Mouse (Mus musculus) lung, embryonic 15.5 days (tissue): ENCODE measurements around the gene Hykk. TPM values are rescaled to one million over a fixed set of nuclear protein-coding genes. Genes with fewer than 3 reads are reported as not detected.

Experiments
- ATAC-seq: fragments of 200-750 bp; cut with Nextera tagmentation; 2 replicates; pipeline ENCODE4 v1.8.0; 2017; ENCODE audit warnings: moderate number of reproducible peaks, borderline replicate concordance; ENCODE audit not compliant: low FRiP score, low TSS enrichment; ENCODE audit errors: extremely low read depth
- H3K27ac ChIP-seq: fragments of 300-500 bp; sonication (generic); 2 replicates; pipeline ENCODE4 v1.5.1; 2015; ENCODE audit warnings: moderate library complexity, mild to moderate bottlenecking, inconsistent platforms
- H3K27me3 ChIP-seq: fragments of 300-500 bp; sonication (generic); 2 replicates; pipeline ENCODE4 v1.6.1; 2015; ENCODE audit warnings: inconsistent platforms
- H3K36me3 ChIP-seq: fragments of 300-500 bp; sonication (generic); 2 replicates; pipeline ENCODE4 v1.6.1; 2015; ENCODE audit warnings: inconsistent platforms
- H3K4me1 ChIP-seq: fragments of 300-500 bp; sonication (generic); 2 replicates; pipeline ENCODE4 v1.6.1; 2015; ENCODE audit warnings: inconsistent platforms
- H3K4me2 ChIP-seq: fragments of 300-500 bp; sonication (generic); 2 replicates; pipeline ENCODE4 v1.6.1; 2015; ENCODE audit warnings: inconsistent platforms, mild to moderate bottlenecking, moderate library complexity
- H3K4me3 ChIP-seq: fragments of 300-500 bp; sonication (generic); 2 replicates; pipeline ENCODE4 v1.5.1; 2015; ENCODE audit warnings: mild to moderate bottlenecking, inconsistent platforms
- H3K9ac ChIP-seq: fragments of 300-500 bp; sonication (generic); 2 replicates; pipeline ENCODE4 v1.6.1; 2015; ENCODE audit warnings: inconsistent platforms
- H3K9me3 ChIP-seq: fragments of 300-500 bp; sonication (generic); 2 replicates; pipeline ENCODE4 v1.6.1; 2016; ENCODE audit warnings: inconsistent platforms
- WGBS: fragments of 180-500 bp; shearing (Covaris S2); methylation state at CpG from one replicate; pipeline ENCODE4 v1.1.7; 2015; 5-methylcytosine and 5-hydroxymethylcytosine counted together
- polyA plus RNA-seq: library from polyadenylated mRNA; unstranded; fragments of >200 nt; fragmentation: Nextera tagmentation; extraction: Ambion mirVana; gene quantifications from 2 replicates; pipeline ENCODE4 v1.2.1, GENCODE M21; 2015

Hykk gene
- polyA plus RNA-seq, result 3.9 and 4.3 TPM in 2 replicates

GRCm38 (mm10) chr9:54917010-54917677 is at the start of gene Hykk:
Gene Hykk, plus strand, starts transcription at chr9:54917283.
- Histone ChIP-seq H3K27ac (peak within 1 kb of the TSS; percentile 55; the same call in 1 of the 2 replicates), H3K4me2 (peak within 1 kb of the TSS; percentile 90), H3K4me3 (peak within 1 kb of the TSS; percentile 66), H3K36me3 (0 out of 2 replicates have a peak, but pooled peaks cover 2% of the 10 kb centered on the region), H3K9ac (peak within 1 kb of the TSS; percentile 73), H3K4me1 (peaks cover 12% of the 10 kb centered on the region; the same call in 1 of the 2 replicates), H3K27me3 (no peaks in the 10 kb centered on the region), H3K9me3 (no peaks in the 10 kb centered on the region)
- under 1% methylated on average over 34 of the region's 34 CpGs for WGBS
- peak; percentile 99 for ATAC-seq

DNA sequence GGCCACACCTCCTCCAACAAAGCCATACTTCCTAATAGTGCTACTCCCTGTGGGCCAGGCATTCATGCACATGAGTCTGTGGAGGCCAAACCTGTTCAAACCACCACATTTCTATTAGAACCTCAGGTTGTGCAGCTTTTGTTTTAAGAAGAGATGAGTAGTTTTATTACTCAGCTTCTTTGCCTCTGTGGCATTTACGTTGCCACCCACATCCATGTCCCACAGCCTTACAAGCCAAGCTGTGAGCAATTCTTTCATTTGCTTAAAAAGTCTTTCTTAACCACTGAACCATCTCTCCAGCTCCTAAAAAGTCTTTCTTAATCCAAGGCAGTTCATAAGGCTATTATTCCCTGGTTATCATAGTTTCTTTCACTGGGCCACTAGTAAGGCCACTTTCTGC is 38.3 kb upstream of the Hykk start:
- Histone ChIP-seq H3K27me3 (no peaks in the 10 kb centered on the region), H3K36me3 (peaks cover 34% of the 10 kb centered on the region), H3K4me2 (no peak overlapping the region), H3K9me3 (no peaks in the 10 kb centered on the region), H3K27ac (no peak overlapping the region), H3K4me1 (no peaks in the 10 kb centered on the region), H3K4me3 (no peak overlapping the region), H3K9ac (no peak overlapping the region)
- WGBS, result 93% methylated on average over 1 of the region's 1 CpGs
- no peak for ATAC-seq

GRCm38 (mm10) chr9:54892111-54892510 is 25.0 kb upstream of the Hykk start:
- H3K9me3 ChIP-seq, result no peaks in the 10 kb centered on the region
- no peak overlapping the region for H3K4me2 ChIP-seq
- H3K9ac ChIP-seq, result no peak overlapping the region
- H3K36me3 ChIP-seq, result peaks cover 57% of the 10 kb centered on the region
- ATAC-seq, result no peak
- H3K27ac ChIP-seq, result no peak overlapping the region
- no peaks in the 10 kb centered on the region for H3K27me3 ChIP-seq
- no peaks in the 10 kb centered on the region for H3K4me1 ChIP-seq
- WGBS, result 74% methylated on average over 4 of the region's 4 CpGs
- H3K4me3 ChIP-seq, result no peak overlapping the region

- no peak for ATAC-seq
- Histone ChIP-seq H3K9me3 (no peaks in the 10 kb centered on the region), H3K4me1 (no peaks in the 10 kb centered on the region), H3K4me2 (no peak overlapping the region), H3K27ac (no peak overlapping the region), H3K27me3 (no peaks in the 10 kb centered on the region), H3K4me3 (no peak overlapping the region), H3K36me3 (peaks cover 64% of the 10 kb centered on the region), H3K9ac (no peak overlapping the region)
- WGBS, result 82% methylated on average over 3 of the region's 3 CpGs
Measured at GRCm38 (mm10) chr9:54897097-54897496, 20.0 kb upstream of the Hykk start.

DNA sequence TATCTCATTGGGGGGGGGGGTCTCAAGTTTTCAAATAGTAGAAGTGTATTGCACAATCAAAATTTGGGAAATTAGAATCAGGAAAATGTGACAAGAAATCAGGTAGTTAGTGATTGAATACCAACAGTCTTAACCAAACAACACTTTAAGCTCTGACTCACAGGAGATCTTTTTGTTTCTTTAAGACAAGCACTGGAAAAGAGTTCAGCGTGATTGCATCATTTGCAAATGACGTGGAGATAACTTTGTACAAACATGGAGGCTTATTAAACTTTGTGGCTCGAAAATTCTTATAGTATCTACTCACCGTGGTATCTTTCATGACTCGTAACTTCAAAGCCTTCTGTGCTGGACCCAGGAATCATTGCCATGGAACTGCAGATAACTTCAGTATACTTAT is 7.6 kb upstream of the Hykk start:
- Histone ChIP-seq H3K9ac (no peak overlapping the region), H3K4me2 (no peak overlapping the region), H3K27me3 (no peaks in the 10 kb centered on the region), H3K36me3 (peaks cover 47% of the 10 kb centered on the region), H3K27ac (no peak overlapping the region), H3K4me1 (no peaks in the 10 kb centered on the region), H3K4me3 (no peak overlapping the region), H3K9me3 (no peaks in the 10 kb centered on the region)
- no peak for ATAC-seq
- 66% methylated on average over 5 of the region's 5 CpGs for WGBS

GRCm38 (mm10) chr9:54915576-54915975 is 1.5 kb upstream of the Hykk start:
- Histone ChIP-seq H3K4me2 (no peak overlapping the region), H3K4me3 (no peak overlapping the region), H3K27me3 (no peaks in the 10 kb centered on the region), H3K9me3 (no peaks in the 10 kb centered on the region), H3K27ac (no peak overlapping the region), H3K36me3 (peaks cover 8% of the 10 kb centered on the region; the same call in 1 of the 2 replicates), H3K9ac (no peak overlapping the region), H3K4me1 (peaks cover 12% of the 10 kb centered on the region; the same call in 1 of the 2 replicates)
- no peak for ATAC-seq
- 58% methylated on average over 7 of the region's 7 CpGs for WGBS

DNA sequence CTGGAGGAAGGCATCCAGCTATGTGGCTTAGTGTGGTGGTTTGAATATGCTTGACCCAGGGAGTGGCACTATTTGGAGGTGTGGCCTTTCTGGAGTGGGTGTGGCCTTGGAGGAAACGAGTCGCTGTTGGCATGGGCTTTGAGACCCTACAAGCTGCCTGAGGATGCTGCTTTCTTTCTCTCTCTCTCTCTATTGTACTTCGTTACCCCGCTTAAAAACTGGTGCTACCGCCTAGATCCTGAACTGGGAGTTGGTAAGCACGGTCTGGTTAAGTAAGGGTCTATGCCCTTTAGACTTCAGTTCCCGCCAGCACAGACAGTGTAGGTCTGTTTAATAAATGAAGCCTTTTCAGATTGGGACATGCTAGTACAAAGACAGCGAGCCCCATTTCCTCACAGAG is 682 bp upstream of the Hykk start:
- Histone ChIP-seq H3K9me3 (no peaks in the 10 kb centered on the region), H3K36me3 (peaks cover 5% of the 10 kb centered on the region; the same call in 1 of the 2 replicates), H3K27ac (no peak overlapping the region), H3K4me2 (peak overlapping the region; percentile 90), H3K9ac (no peak overlapping the region), H3K4me1 (peaks cover 12% of the 10 kb centered on the region; the same call in 1 of the 2 replicates), H3K4me3 (peak overlapping the region; percentile 66), H3K27me3 (no peaks in the 10 kb centered on the region)
- no peak for ATAC-seq
- WGBS, result 74% methylated on average over 8 of the region's 8 CpGs

- 61% methylated on average over 2 of the region's 2 CpGs for WGBS
- no peak for ATAC-seq
- Histone ChIP-seq H3K4me3 (peak overlapping the region; percentile 66), H3K27ac (no peak overlapping the region), H3K4me2 (peak overlapping the region; percentile 90), H3K27me3 (no peaks in the 10 kb centered on the region), H3K4me1 (peaks cover 12% of the 10 kb centered on the region; the same call in 1 of the 2 replicates), H3K36me3 (0 out of 2 replicates have a peak, but pooled peaks cover 5% of the 10 kb centered on the region), H3K9me3 (no peaks in the 10 kb centered on the region), H3K9ac (0 out of 2 replicates have a peak overlapping the region, but pooled peaks have one; percentile 73)
Measured at GRCm38 (mm10) chr9:54918191-54918590, 1.1 kb downstream of the Hykk start.

DNA sequence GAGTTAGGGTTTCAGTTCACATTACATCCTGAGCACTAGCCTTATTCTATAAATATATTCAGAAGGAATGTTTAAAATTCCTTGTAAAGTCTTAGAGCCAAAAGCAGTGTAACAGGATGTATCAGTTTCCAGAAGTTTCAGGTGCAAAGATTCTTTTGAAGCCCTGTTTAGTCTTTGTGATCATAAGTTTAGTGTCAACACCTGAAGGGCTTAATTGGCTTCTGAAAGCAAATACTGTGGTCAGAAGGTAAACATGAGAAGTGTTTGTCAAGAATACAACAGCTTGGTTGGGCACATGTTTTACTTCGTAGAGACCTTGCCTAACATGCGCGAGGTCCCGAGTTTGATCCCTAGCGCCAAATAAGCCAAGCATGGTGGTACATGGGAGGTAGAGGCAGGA is 1.7 kb downstream of the Hykk start:
- Histone ChIP-seq H3K9ac (no peak overlapping the region), H3K36me3 (0 out of 2 replicates have a peak, but pooled peaks cover 5% of the 10 kb centered on the region), H3K27me3 (no peaks in the 10 kb centered on the region), H3K4me2 (no peak overlapping the region), H3K4me1 (peaks cover 12% of the 10 kb centered on the region; the same call in 1 of the 2 replicates), H3K27ac (no peak overlapping the region; the same call in 1 of the 2 replicates), H3K4me3 (no peak overlapping the region), H3K9me3 (no peaks in the 10 kb centered on the region)
- no peak for ATAC-seq
- 63% methylated on average over 5 of the region's 5 CpGs for WGBS

DNA sequence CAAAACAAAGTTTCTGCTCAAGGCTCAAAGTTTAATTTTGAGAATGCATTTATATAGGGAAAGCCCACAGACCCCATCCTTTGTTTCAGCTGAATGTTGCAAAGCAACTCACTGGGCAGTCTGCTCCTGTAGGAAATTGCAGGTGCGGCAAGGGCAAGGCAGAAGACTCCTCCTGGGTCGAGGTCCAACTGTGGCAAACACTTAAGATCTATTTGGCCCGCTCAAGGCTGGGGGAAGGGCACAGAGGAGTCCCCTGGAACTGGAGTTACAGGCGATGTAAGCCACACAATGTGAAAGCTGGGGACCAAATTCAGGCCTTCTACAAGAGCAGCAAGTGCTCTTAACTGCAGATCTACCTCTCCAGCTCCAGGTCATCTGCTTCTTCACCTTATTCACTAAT is 2.9 kb downstream of the Hykk start:
- H3K36me3 ChIP-seq, result 0 out of 2 replicates have a peak, but pooled peaks cover 5% of the 10 kb centered on the region
- H3K9me3 ChIP-seq, result no peaks in the 10 kb centered on the region
- no peak overlapping the region for H3K4me2 ChIP-seq
- H3K27me3 ChIP-seq, result no peaks in the 10 kb centered on the region
- H3K4me3 ChIP-seq, result no peak overlapping the region
- H3K9ac ChIP-seq, result no peak overlapping the region
- H3K4me1 ChIP-seq, result peaks cover 12% of the 10 kb centered on the region; the same call in 1 of the 2 replicates
- no peak overlapping the region for H3K27ac ChIP-seq
- 39% methylated on average over 4 of the region's 4 CpGs for WGBS
- no peak for ATAC-seq

GRCm38 (mm10) chr9:54930741-54931140 is 13.7 kb downstream of the Hykk start:
- no peaks in the 10 kb centered on the region for H3K4me1 ChIP-seq
- H3K27ac ChIP-seq, result no peak overlapping the region
- ATAC-seq, result no peak
- H3K36me3 ChIP-seq, result no peaks in the 10 kb centered on the region
- H3K9me3 ChIP-seq, result no peaks in the 10 kb centered on the region
- H3K27me3 ChIP-seq, result no peaks in the 10 kb centered on the region
- H3K9ac ChIP-seq, result no peak overlapping the region
- H3K4me3 ChIP-seq, result no peak overlapping the region
- H3K4me2 ChIP-seq, result no peak overlapping the region
- 83% methylated on average over 1 of the region's 1 CpGs for WGBS

GRCm38 (mm10) chr9:54931765-54932164 is 14.7 kb downstream of the Hykk start:
- no peak overlapping the region for H3K27ac ChIP-seq
- WGBS, result 4% methylated on average over 1 of the region's 1 CpGs
- no peak for ATAC-seq

More at GRCm38 (mm10) chr9:54931765-54932164, 14.7 kb downstream of the Hykk start:
- Histone ChIP-seq H3K27me3 (no peaks in the 10 kb centered on the region), H3K4me2 (no peak overlapping the region), H3K36me3 (no peaks in the 10 kb centered on the region), H3K9me3 (no peaks in the 10 kb centered on the region), H3K9ac (no peak overlapping the region), H3K4me3 (no peak overlapping the region), H3K4me1 (no peaks in the 10 kb centered on the region)
